Mouse (Mus musculus): Measurements from ENCODE around the gene Npas3.

Npas3 gene

GRCm38 (mm10) chr12:53789501-53789900, 541.0 kb downstream of the Npas3 start:
- no peak for DNase-seq (ENCODE audit: low read depth, low spot score)

GRCm38 (mm10) chr12:53794718-53795400, 546.4 kb downstream of the Npas3 start:
- no peak for DNase-seq (ENCODE audit: low read depth, low spot score)

- DNase-seq (ENCODE audit: low read depth, low spot score): no peak
These were observed 553.4 kb downstream of the Npas3 start for GRCm38 (mm10) chr12:53801831-53802230.

GRCm38 (mm10) chr12:53802381-53802780, 553.9 kb downstream of the Npas3 start:
- DNase-seq (ENCODE audit: low read depth, low spot score): no peak

GRCm38 (mm10) chr12:53810081-53810480, 561.6 kb downstream of the Npas3 start:
- no peak for DNase-seq (ENCODE audit: low read depth, low spot score)

GRCm38 (mm10) chr12:53814291-53814690, 565.8 kb downstream of the Npas3 start:
- DNase-seq (ENCODE audit: low read depth, low spot score): no peak

GRCm38 (mm10) chr12:53819982-53820381, 571.5 kb downstream of the Npas3 start:
- no peak for DNase-seq (ENCODE audit: low read depth, low spot score)

- DNase-seq (ENCODE audit: low read depth, low spot score): no peak
These were observed 574.4 kb downstream of the Npas3 start for GRCm38 (mm10) chr12:53822881-53823280.

GRCm38 (mm10) chr12:53825251-53825650, 576.8 kb downstream of the Npas3 start:
- no peak for DNase-seq (ENCODE audit: low read depth, low spot score)

- DNase-seq (ENCODE audit: low read depth, low spot score): no peak
These were observed 577.6 kb downstream of the Npas3 start for GRCm38 (mm10) chr12:53825898-53826605.

- DNase-seq (ENCODE audit: low read depth, low spot score): no peak
These were observed 578.3 kb downstream of the Npas3 start for GRCm38 (mm10) chr12:53826812-53827211.

- DNase-seq (ENCODE audit: low read depth, low spot score): no peak
These were observed 584.1 kb downstream of the Npas3 start for GRCm38 (mm10) chr12:53832590-53832989.

- DNase-seq (ENCODE audit: low read depth, low spot score): no peak
These were observed 584.9 kb downstream of the Npas3 start for GRCm38 (mm10) chr12:53833348-53833747.

GRCm38 (mm10) chr12:53836031-53836790, 587.7 kb downstream of the Npas3 start:
- DNase-seq (ENCODE audit: low read depth, low spot score): no peak

- no peak for DNase-seq (ENCODE audit: low read depth, low spot score)
These were observed 588.9 kb downstream of the Npas3 start for GRCm38 (mm10) chr12:53837408-53837807.

- no peak for DNase-seq (ENCODE audit: low read depth, low spot score)
These were observed 590.1 kb downstream of the Npas3 start for GRCm38 (mm10) chr12:53838541-53838940.

GRCm38 (mm10) chr12:53841928-53842671, 593.6 kb downstream of the Npas3 start:
- no peak for DNase-seq (ENCODE audit: low read depth, low spot score)

GRCm38 (mm10) chr12:53843626-53844025, 595.1 kb downstream of the Npas3 start:
- DNase-seq (ENCODE audit: low read depth, low spot score): no peak

GRCm38 (mm10) chr12:53846154-53846665, 597.7 kb downstream of the Npas3 start:
- no peak for DNase-seq (ENCODE audit: low read depth, low spot score)

GRCm38 (mm10) chr12:53849263-53849662, 600.8 kb downstream of the Npas3 start:
- DNase-seq (ENCODE audit: low read depth, low spot score): no peak

GRCm38 (mm10) chr12:53852432-53852831, 604.0 kb downstream of the Npas3 start:
- DNase-seq (ENCODE audit: low read depth, low spot score): no peak

GRCm38 (mm10) chr12:53860176-53860575, 611.7 kb downstream of the Npas3 start:
- DNase-seq (ENCODE audit: low read depth, low spot score): no peak

All from A20 (cell line).